Mouse (Mus musculus) large intestine, adult 2 months (tissue): Measurements from ENCODE around the gene Gm9857. TPM values are rescaled to one million over a fixed set of nuclear protein-coding genes. Genes with fewer than 3 reads are reported as not detected.

Experiments
- DNase-seq: peaks from one replicate; pipeline ENCODE4 v3.0.0-alpha.2; 2012; ENCODE audit warnings: low read depth, low spot score
- WGBS: fragments of 180-500 bp; shearing (Covaris S2); methylation state at CpG from one replicate; pipeline ENCODE4 v1.1.7; 2018; 5-methylcytosine and 5-hydroxymethylcytosine counted together
- polyA plus RNA-seq: library from polyadenylated mRNA; depleted of rRNA; stranded (reverse); fragments of >200 nt; gene quantifications from 2 replicates; pipeline ENCODE4 v1.2.3, GENCODE M21; 2012

The Gm9857 gene
- polyA plus RNA-seq, 1 experiment = not detected

GRCm38 (mm10) chr3:108933557-108933956, 6.7 kb downstream of the Gm9857 start:
- DNase-seq = no peak
- WGBS = 93% methylated on average over 6 of the region's 6 CpGs

DNA sequence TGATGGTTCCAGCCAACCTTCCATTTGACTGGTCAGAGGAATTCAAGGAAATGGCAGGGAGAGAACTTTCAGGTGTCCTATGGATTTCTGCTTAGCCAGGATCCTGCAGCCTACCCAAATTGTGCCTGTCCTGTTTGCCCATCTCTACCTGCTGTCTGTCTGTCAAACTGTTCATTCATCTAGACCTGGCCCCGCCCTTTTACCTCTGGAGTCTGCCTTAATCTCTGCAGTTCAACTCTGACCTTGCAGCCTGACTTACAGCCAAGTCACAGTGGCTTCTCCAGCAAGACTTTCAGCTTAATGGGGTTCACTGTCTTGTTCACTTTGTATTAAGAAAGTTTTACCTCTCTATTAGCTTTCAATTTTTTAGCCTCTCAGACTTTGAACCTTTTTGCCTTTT, 13.9 kb downstream of the Gm9857 start:
- no peak for DNase-seq
- 83% methylated on average over 1 of the region's 1 CpGs for WGBS

DNA sequence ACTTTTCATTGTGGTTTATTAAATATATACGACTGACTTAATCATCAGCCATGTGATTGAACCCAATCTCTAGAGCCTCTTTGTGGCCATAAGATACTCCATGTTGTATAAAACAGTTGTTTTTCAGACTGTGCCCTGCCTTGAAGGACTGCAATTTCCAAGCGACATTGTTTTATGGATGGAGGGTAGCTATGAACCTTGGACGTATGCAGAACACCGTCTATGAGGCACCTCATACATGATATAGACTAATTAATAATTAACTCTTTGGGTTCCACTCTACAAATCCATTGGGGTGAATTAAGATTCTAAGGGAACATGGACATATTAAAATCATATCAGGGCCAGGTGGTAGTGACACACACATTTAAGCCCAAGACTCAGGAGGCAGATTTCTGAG, 14.6 kb downstream of the Gm9857 start:
- WGBS = 44% methylated on average over 4 of the region's 4 CpGs
- no peak for DNase-seq

DNA sequence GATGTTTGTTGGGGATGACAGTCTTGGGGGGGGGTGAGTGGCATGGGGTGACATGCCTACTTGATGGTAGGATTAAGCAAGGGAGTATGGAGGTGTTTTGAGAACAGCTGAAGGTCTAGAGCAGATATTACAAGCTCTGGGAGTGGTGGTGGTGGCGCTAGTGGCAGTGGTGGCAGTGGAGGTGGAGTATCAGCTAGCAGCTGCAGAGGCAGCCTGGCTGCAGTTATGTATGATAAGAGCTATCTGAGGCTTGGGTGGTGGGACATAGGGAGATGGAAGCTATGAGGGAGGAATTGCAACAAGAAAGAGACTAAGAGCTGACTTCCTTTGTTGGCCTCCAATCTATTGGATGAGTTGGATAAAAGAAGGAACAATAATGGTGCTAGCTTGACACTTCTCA, 18.4 kb downstream of the Gm9857 start:
- 95% methylated on average over 1 of the region's 1 CpGs for WGBS
- DNase-seq = no peak

DNA sequence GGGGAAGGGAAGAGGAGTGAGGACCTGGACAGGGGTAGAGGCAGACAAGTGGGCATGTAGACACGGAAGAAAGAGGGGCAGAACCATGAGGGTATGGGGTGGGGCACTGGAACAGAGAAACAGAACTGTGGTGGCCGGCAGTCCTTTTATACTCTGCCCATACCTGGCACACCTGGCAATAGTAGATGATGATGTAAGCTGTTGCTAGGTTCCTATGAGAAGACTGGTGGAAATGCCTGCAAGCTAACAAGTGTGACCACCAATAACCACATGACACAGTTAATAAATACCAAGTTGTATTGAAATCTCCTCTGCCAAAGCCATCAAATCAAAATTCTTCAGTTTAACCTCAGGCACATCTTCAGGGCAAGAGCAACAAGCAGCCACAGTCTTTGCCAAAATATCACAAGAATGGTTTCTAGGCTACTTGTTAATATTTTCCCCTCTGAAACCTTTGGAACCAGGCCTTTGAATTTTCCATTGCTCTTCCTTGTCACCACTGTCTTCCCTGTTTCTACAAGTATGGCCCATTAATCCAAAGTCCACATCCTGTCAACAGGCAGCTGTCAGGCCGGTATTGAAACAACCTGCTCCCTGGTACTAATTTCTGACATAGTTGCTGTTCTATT, 19.7 kb downstream of the Gm9857 start:
- no peak for DNase-seq
- 54% methylated on average over 3 of the region's 3 CpGs for WGBS

DNA sequence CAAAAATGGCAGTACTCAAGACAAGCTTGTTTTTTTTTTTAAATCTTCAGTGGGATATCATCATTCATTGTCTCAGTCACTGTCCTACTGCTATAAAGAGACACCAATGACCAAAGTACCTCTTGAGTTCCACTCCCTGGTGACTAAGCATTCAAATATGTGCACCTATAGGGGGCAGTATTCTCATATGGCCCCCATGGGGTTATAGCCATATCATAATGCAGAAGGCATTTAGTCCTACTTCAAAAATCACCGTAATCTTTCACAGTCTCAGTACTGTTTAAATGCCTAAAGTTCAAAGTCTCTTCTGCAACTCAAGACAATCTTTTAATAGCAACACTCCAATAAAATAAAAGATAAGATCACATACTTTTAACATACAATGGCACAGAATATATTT, 21.4 kb downstream of the Gm9857 start:
- DNase-seq = no peak

DNA sequence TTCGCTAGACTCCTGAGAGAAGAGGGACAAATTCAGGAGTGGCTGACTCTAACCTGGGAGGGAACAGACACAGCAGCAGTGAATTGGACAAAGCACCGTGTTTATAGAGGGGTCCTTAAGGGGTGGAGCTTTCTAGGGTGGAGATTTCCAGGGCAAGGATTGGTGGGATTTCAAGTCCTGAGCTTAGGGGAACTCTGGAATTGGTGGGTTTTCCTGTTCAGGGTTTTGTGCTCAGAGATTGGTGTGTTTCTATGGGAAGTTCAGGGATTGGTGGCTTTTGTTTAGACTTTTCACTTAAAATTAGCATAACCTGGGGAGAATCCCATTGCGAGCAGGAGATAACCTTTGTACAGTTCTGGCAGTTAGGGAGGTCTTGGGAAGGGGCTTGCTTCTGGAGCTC, 22.3 kb downstream of the Gm9857 start:
- no peak for DNase-seq
- 63% methylated on average over 3 of the region's 3 CpGs for WGBS

More for the DNA sequence above, 21.4 kb downstream of the Gm9857 start:
- WGBS = 30% methylated on average over 1 of the region's 1 CpGs

DNA sequence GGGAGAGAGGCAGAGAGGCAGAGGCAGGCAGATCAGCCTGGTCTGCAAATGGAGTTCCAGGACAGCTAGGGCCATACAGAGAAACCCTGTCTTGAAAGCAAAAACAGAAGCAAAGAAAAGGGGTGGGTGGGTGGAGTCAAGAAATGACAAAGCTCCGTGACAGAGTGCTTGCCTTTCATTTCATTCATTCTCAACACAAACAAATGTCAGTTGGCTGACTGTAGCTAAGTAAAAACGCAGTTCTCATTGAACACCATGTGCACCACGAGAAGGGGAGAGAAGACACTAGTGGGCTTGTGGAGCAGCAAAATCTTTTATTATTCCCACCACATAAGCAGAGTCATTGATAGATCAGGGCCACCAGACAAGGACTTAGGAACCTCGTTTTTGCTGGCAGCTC, 23.4 kb downstream of the Gm9857 start:
- DNase-seq = no peak
- WGBS = 53% methylated on average over 4 of the region's 4 CpGs

DNA sequence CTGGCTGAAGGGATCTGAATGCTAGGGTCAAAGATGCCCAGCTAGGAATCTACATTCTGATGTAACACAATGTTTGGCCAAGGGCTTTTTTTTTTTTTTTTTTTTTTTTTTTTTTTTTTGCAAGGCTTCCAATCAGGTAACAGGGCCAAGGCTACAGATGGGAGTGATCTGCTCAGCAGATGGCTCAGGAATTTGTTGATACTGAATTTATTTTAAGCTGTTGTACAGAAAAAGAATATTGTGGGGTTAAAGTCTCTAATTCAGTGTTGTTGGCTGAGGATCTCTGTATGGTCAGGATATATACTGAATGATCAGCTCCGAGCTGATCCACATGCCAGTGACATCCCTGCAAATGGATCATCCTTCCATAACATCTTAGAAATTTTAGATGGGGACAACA, 24.2 kb downstream of the Gm9857 start:
- 88% methylated on average over 1 of the region's 1 CpGs for WGBS
- no peak for DNase-seq

DNA sequence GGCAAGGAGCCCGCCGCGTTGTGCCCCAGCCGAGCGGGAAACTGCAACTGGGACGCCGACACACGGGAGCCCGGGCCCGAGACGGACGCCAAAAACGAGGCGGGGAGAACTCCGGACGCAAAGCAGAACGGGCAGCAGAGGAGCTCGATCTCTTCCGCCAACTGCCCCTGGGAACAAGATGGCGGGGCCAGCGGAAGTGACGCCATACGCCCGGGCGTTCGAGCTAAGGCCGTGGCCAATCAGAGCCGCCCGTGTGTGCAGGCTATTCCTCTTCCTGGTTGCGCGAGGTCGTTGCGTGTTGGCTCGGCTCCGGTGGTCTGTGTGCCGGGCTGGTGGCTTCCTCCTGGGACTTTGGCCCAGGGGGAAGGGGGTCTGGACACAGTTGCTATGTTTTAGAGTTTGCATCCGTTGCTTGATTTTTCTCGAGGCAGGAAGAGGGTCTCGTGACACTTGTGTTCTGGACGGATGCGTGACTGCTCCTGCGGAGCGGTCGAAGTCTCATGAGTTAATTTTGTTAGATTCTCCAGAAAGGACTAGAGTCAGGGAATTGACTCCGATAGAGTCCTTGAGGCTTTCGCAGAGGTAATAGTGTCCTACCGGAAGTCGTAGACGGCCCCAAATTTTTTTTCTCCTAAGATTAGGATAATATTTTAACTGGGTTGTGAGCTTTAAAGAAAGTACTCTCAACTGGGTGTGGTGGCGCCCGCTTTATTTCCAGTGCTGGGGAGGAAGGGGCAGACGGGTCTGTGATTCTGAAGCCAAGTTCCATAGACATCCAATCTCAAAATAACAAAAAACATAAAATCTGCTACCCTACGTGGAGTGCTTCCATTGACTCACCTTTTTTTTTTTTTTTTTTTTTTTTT, 28.5 kb downstream of the Gm9857 start, which contains the start of gene Prpf38b:
Gene Prpf38b (minus strand): TSS at position 180 of the 866 bp plus-strand sequence.
- WGBS = under 1% methylated on average over 53 of the region's 53 CpGs
- DNase-seq = peak; percentile 87

DNA sequence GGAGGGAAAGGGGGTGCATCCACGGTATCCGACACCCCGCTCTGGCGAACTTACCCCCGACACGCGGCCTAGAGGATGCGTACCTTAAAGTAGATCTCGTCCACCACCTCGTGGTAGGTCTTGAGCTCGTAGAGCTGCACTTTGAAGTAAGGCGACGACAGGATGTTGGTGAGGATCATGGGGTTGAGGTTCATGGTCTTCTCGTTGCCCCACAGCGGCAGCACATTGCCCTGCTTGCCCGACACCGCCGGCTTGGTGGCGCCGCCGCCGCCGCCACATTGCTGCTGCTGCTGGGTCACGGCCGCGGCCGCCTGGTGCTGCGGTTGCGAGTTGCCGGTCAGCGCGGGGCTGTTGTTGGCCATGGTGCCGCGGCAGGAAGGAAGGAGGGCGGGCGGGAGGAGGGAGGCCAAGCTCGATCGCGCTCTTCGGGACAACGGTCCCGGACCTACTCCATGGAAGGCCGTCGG, 29.1 kb downstream of the Gm9857 start:
- DNase-seq = no peak
- WGBS = under 1% methylated on average over 42 of the region's 44 CpGs

DNA sequence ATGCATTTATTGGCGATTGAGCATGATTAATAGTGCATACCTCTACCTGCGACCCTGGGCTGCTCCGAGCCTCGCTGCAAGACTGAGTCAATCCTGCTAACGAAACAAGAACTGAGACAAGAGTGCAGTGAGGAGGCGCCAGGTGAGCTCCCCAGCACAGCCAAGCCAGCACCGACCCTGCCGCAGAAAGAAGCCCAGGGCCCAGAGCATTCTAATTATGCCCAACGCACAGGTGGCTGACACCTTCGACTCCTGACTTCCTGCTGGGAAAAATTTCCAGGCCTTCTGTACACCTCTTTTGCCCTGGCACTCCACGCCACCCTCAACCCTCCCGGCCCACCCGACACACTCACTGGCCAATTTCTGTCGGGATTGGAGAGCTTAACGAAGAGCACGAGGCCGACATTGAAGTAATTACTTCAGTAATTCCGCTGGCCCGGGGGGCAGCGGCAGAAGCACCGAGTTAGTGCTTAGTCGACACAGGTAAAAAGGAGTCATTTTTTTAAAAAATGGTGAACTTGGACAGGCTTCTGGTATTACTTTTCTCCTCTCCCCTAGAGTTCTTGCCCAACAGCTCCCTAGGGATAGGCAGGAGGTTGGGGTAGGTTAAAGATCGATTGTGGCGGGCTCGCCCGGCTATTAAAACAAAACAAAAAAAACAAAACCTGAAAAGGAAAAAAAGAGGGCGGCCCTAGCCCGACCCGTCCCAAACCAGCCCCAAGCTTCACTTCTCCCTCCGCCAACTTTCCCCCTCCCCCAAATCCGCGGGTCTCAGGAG, 29.8 kb downstream of the Gm9857 start:
- WGBS = under 1% methylated on average over 32 of the region's 32 CpGs

DNA sequence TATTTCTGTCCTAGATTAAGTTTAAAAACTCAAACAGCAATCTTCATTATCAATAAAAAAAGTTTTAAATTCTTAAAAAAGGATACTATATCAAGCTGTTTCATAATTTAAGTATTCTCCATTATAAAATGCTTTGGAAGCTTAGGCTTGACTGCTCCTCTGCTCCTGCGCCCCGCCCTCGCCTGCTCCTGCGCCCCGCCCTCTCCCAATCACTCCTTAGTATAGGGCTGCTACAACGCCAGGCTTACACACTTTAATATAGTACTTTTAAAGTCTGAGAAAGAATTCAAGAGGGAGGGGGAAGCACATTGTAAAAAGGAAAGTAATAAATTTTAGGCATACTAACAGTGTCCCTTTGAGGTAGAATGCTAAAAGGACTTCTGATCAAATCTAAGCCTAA, 37.3 kb downstream of the Gm9857 start:
- no peak for DNase-seq
- 65% methylated on average over 6 of the region's 6 CpGs for WGBS

More for the DNA sequence above, 29.8 kb downstream of the Gm9857 start:
- no peak for DNase-seq

DNA sequence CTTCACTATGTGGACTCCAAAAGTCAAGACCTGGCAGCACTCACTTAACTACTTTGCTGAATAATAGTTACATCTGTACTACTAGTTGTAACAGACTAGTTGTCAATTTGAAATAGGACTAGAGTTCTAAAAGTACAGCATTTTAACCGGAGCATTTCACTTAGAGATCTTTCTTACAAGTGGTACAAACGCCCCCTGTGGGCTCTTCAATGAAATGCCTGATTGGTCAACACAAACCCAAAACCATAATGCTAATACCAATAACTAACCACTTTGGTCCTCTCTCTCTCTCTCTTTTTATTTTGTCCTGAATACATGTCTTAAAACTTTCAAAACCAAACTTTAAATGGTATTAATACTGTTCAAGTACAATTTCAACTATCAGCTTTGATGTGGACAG, 38.2 kb downstream of the Gm9857 start:
- no peak for DNase-seq
- WGBS = 51% methylated on average over 2 of the region's 2 CpGs

GRCm38 (mm10) chr3:108900681-108901080, 39.6 kb downstream of the Gm9857 start:
- 77% methylated on average over 5 of the region's 5 CpGs for WGBS
- no peak for DNase-seq

DNA sequence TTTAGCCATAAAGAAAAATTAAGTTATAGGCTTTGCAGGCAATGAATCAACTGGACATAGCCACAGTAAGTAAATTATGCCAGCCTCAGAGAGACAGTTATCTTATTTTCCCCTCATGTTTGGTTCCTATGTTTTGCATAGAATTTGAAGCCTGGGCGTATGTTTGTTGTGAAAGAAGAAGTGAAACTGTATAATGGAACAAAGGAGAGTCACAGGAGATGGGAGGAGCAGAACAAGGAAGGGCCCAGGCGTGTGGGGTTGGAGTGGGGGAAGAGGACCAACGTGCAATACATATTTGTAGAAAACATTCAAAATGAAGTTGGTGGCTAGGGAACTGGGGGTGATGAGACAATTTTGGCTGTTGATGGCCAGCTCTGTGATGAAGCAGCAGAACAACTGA, 40.1 kb downstream of the Gm9857 start:
- 77% methylated on average over 3 of the region's 3 CpGs for WGBS
- no peak for DNase-seq

GRCm38 (mm10) chr3:108898640-108899039, 41.6 kb downstream of the Gm9857 start:
- no peak for DNase-seq
- WGBS = 94% methylated on average over 4 of the region's 4 CpGs

DNA sequence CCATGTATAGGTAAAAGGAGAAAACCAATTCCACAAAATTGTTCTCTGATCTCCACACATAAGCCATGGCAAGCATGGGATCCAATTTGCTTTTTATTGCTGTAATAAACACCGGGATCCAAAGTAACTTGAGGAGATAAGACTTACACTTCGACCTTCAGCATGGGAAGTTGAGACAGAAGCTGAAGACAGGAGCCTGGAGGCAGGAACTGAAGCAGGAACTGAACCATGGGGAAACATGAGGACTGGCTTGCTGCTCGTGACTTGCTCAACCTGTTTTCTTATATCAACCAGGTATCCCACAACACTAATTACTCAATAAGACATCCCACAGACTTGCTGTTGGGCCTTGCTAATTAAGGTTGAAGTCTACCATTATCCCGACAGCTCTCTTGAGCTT, 47.3 kb downstream of the Gm9857 start:
- 37% methylated on average over 4 of the region's 4 CpGs for WGBS
- peak; percentile 57 for DNase-seq

- WGBS = 71% methylated on average over 1 of the region's 1 CpGs
- no peak for DNase-seq
Measured at GRCm38 (mm10) chr3:108892080-108892479, 48.2 kb downstream of the Gm9857 start.
